Mouse (Mus musculus) lung, postnatal 0 days (tissue): ENCODE measurements at regions not wholly inside any gene's neighbourhood (a gene's known extent, or its start where the extent isn't known, plus 50 kb on each side); places are given as distances from the start of the nearest gene placed in this dataset.

ENCODE experiments used
- CTCF ChIP-seq: IDR thresholded peaks from 2 replicates; pipeline ENCODE4 v1.5.1; 2016; ENCODE audit warnings: antibody characterized with exemption, mild to moderate bottlenecking
- EP300 ChIP-seq: IDR thresholded peaks from 2 replicates; pipeline ENCODE4 v1.6.1; 2016; ENCODE audit warnings: antibody characterized with exemption, mild to moderate bottlenecking, control low read depth

DNA sequence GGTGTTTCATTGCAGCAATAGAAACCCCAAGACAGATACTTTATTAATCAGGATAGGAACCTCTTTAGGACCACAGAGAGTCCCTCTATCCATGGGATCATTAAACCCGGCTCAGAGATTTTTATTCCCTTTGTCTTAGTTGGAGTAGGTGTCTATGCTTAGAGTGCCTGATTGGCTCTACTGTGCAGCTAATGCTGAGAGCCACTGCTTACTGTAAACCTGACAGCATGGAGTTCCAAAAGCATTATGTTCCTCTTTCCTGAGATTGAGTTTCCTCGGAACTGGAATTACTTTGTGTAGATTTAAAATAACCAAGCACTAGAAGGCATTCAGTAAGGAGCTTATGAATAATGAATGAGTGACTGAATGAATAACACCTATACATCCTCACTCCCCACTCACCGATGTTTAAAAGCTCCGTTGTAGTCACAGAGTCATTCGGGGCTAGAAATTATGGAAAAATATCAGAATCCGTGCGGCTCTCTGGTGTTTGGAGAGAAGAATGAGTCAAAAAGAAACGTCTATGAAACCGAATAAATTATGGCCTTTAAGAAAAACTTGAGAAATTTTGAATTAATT, 200.8 kb downstream of the Gm5426 start:
- TF ChIP-seq CTCF = no peak
- no peak for TF ChIP-seq EP300
